Mouse (Mus musculus): Measurements from ENCODE around the gene Slc12a4. TPM values are rescaled to one million over a fixed set of nuclear protein-coding genes. Genes with fewer than 3 reads are reported as not detected.
A peak's percentile ranks its signal among the peaks of the same experiment; 100 is the strongest.

The Slc12a4 gene
- polyA plus RNA-seq, 1 experiment, result 57.1 TPM

DNA sequence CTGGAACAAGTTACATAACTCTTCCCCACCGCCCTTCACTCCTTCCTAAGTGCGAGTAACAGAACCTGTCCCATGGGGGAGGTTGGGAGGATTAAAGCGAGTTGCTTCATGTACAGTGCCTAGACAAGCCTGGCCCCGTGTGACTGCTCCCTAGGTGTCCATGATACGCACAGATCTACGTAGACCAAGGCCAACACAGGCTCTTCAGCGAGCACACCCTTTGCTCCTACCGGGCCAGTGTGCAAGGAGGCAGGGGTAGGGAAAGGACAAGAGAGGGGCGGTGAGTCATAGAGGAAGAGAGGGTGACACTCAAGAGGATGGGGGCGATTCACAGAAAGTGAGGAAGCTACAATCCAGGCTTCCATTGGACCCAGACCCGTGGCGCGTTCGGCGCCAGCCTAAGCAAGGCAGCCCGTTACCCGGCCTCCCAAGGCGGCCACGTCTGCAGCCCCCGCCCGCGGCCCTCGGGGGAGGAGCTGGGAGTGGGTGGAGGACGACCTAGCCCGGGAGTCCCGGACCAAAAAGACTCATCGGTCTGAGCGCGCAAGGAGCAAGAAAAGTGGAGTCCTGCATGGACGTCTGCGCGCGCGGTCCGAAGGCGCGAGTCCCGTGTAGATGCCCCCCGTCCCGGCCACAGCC, 512 bp downstream of the Slc12a4 start:
- H3K36me3 ChIP-seq (ENCODE audit: control insufficient read depth, insufficient read depth, low read length, poor library complexity, severe bottlenecking), result no peaks in the 10 kb centered on the region
- H3K4me3 ChIP-seq (ENCODE audit: low read depth, low read length), result peak overlapping the region; percentile 73
- no peaks in the 10 kb centered on the region for H3K27me3 ChIP-seq (ENCODE audit: control insufficient read depth, insufficient read depth, low read length, poor library complexity, severe bottlenecking)
- no peaks in the 10 kb centered on the region for H3K9me3 ChIP-seq (replicated peaks; ENCODE audit: control insufficient read depth, insufficient read depth, low read length, poor library complexity, severe bottlenecking)
- H3K4me1 ChIP-seq (ENCODE audit: control insufficient read depth, insufficient read depth, low read length), result peaks cover 10% of the 10 kb centered on the region
- peak overlapping the region; percentile 24; the same call in 1 of the 2 replicates for H3K27ac ChIP-seq (ENCODE audit: insufficient read depth, low read length)
- H3K9ac ChIP-seq (ENCODE audit: low read depth, poor library complexity, severe bottlenecking), result peak overlapping the region; percentile 89
- no peak for TF ChIP-seq EP300 (IDR thresholded peaks at IDR 0.05; ENCODE audit: insufficient read depth, low read depth, low read length)
- TF ChIP-seq CTCF (IDR thresholded peaks at IDR 0.05; ENCODE audit: low read depth, low read length), result no peak
- TF ChIP-seq POLR2A (IDR thresholded peaks at IDR 0.05; ENCODE audit: insufficient read depth, low read length), result no peak

DNA sequence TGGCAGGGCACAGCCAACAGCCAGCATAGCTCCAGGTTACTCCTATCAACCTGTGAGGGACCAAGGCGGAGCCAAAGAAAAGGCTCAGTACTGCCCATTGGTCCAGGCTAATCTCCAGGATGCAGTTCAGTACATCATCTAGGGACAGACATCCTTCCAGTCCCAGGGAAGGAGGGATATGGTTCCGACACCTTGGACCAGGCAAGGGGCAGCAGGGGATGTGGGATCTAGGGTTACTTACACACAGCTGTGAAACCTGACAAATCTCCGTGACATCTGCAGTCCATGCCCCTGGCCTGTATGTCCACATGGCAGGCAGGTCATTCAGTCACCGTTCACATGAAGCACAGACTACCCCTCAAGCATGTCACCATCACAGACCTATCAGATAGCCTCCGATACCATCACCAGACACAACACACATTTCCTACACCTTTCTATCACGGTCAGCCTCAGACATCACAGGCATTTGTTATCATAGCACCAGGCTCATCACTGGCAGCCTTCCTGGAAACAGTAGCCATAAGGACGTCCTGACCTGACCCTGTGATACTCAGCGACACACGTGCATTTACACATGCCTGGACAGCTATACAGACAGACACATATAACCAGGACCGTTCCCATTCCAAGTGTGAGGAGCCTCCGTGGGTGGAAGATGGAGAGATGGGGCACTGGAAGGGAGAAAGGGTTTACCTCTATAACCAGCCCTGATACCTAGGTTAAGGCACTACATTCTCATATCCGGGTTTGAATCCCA, 1.2 kb downstream of the Slc12a4 start:
- Histone ChIP-seq H3K9me3 (replicated peaks; ENCODE audit: control insufficient read depth, insufficient read depth, low read length, poor library complexity, severe bottlenecking) (no peaks in the 10 kb centered on the region), H3K27me3 (ENCODE audit: control insufficient read depth, insufficient read depth, low read length, poor library complexity, severe bottlenecking) (no peaks in the 10 kb centered on the region), H3K9ac (ENCODE audit: low read depth, poor library complexity, severe bottlenecking) (peak overlapping the region; percentile 89), H3K4me3 (ENCODE audit: low read depth, low read length) (peak overlapping the region; percentile 73), H3K36me3 (ENCODE audit: control insufficient read depth, insufficient read depth, low read length, poor library complexity, severe bottlenecking) (no peaks in the 10 kb centered on the region; the same call in 1 of the 2 replicates), H3K27ac (ENCODE audit: insufficient read depth, low read length) (no peak overlapping the region), H3K4me1 (ENCODE audit: control insufficient read depth, insufficient read depth, low read length) (peaks cover 10% of the 10 kb centered on the region)
- no peak for TF ChIP-seq CTCF (IDR thresholded peaks at IDR 0.05; ENCODE audit: low read depth, low read length)
- no peak for TF ChIP-seq POLR2A (IDR thresholded peaks at IDR 0.05; ENCODE audit: insufficient read depth, low read length)
- no peak for TF ChIP-seq EP300 (IDR thresholded peaks at IDR 0.05; ENCODE audit: insufficient read depth, low read depth, low read length)

DNA sequence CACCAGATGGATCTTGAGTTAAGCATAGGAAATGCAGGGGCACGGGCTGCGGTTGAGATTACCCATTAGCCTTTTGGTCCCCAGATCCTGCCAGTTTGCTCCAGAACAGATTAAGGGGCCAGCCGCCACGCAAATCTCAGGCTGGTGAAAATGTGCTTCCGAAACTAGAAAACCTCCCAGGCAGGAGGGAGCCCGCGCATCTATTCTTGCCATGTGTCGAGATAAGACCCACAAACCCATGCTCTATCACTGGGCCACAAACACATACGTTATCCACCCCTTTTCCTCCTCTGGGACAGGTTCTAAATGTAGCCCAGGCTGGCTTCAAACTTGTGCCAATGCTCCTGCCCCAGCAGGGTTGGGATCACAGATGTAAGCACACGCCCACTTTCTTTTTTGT, 4.4 kb downstream of the Slc12a4 start:
- Histone ChIP-seq H3K9me3 (replicated peaks; ENCODE audit: control insufficient read depth, insufficient read depth, low read length, poor library complexity, severe bottlenecking) (no peaks in the 10 kb centered on the region), H3K27ac (ENCODE audit: insufficient read depth, low read length) (0 out of 2 replicates have a peak overlapping the region, but pooled peaks have one; percentile 1), H3K9ac (ENCODE audit: low read depth, poor library complexity, severe bottlenecking) (peak overlapping the region; percentile 17; the same call in 1 of the 2 replicates), H3K4me3 (ENCODE audit: low read depth, low read length) (peak overlapping the region; percentile 54), H3K4me1 (ENCODE audit: control insufficient read depth, insufficient read depth, low read length) (peaks cover 10% of the 10 kb centered on the region), H3K36me3 (ENCODE audit: control insufficient read depth, insufficient read depth, low read length, poor library complexity, severe bottlenecking) (peaks cover 17% of the 10 kb centered on the region), H3K27me3 (ENCODE audit: control insufficient read depth, insufficient read depth, low read length, poor library complexity, severe bottlenecking) (no peaks in the 10 kb centered on the region)
- TF ChIP-seq EP300 (IDR thresholded peaks at IDR 0.05; ENCODE audit: insufficient read depth, low read depth, low read length), result no peak
- no peak for TF ChIP-seq POLR2A (IDR thresholded peaks at IDR 0.05; ENCODE audit: insufficient read depth, low read length)
- TF ChIP-seq CTCF (IDR thresholded peaks at IDR 0.05; ENCODE audit: low read depth, low read length), result no peak

DNA sequence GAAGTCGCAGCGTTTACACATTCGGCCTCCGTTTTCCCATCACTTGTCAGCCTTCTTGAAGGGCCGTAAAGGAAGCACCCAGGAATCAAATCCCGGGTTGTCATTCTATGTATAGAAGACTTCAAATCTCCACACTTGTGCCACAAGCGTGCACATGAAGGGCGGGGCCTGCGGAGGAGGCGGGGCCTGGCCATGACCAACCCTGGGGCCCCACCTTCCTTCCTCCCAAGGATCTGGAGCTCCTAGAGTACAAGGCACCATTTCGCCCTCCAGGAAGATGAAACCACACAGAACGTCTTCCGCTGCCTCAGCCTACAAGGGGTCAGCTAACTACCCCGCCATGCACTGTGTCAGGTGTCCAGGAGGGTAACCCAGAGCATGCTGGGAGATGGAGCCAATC, 4.8 kb downstream of the Slc12a4 start:
- Histone ChIP-seq H3K4me1 (ENCODE audit: control insufficient read depth, insufficient read depth, low read length) (peaks cover 10% of the 10 kb centered on the region), H3K9ac (ENCODE audit: low read depth, poor library complexity, severe bottlenecking) (peak overlapping the region; percentile 17; the same call in 1 of the 2 replicates), H3K36me3 (ENCODE audit: control insufficient read depth, insufficient read depth, low read length, poor library complexity, severe bottlenecking) (peaks cover 20% of the 10 kb centered on the region), H3K4me3 (ENCODE audit: low read depth, low read length) (peak overlapping the region; percentile 54), H3K27me3 (ENCODE audit: control insufficient read depth, insufficient read depth, low read length, poor library complexity, severe bottlenecking) (no peaks in the 10 kb centered on the region), H3K27ac (ENCODE audit: insufficient read depth, low read length) (no peak overlapping the region), H3K9me3 (replicated peaks; ENCODE audit: control insufficient read depth, insufficient read depth, low read length, poor library complexity, severe bottlenecking) (no peaks in the 10 kb centered on the region)
- no peak for TF ChIP-seq POLR2A (IDR thresholded peaks at IDR 0.05; ENCODE audit: insufficient read depth, low read length)
- no peak for TF ChIP-seq CTCF (IDR thresholded peaks at IDR 0.05; ENCODE audit: low read depth, low read length)
- no peak for TF ChIP-seq EP300 (IDR thresholded peaks at IDR 0.05; ENCODE audit: insufficient read depth, low read depth, low read length)

DNA sequence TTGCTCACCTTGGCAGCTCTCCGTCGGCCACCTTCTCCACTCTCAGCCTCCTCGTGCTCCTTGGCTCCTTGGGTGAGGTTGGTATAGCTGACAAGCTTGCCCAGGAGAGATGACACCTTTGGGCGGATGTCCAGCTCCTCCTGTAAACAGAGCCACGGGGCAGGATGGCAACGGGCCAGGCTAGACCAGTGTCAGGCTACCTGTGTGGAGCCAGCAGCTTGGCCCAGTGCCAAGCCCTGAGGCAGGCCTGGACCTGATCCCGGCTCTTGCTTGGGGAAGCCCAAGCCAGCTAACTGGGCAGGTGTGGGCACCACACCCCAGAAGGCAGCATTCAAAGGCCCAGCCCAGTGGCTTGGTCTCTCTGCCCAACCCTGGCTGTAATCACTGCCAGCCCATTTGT, 6.5 kb downstream of the Slc12a4 start:
- no peak for TF ChIP-seq CTCF (IDR thresholded peaks at IDR 0.05; ENCODE audit: low read depth, low read length)
- TF ChIP-seq POLR2A (IDR thresholded peaks at IDR 0.05; ENCODE audit: insufficient read depth, low read length), result no peak
- TF ChIP-seq EP300 (IDR thresholded peaks at IDR 0.05; ENCODE audit: insufficient read depth, low read depth, low read length), result no peak
- H3K9me3 ChIP-seq (replicated peaks; ENCODE audit: control insufficient read depth, insufficient read depth, low read length, poor library complexity, severe bottlenecking), result no peaks in the 10 kb centered on the region
- H3K36me3 ChIP-seq (ENCODE audit: control insufficient read depth, insufficient read depth, low read length, poor library complexity, severe bottlenecking), result peaks cover 24% of the 10 kb centered on the region
- no peak overlapping the region for H3K4me3 ChIP-seq (ENCODE audit: low read depth, low read length)
- peaks cover 8% of the 10 kb centered on the region for H3K4me1 ChIP-seq (ENCODE audit: control insufficient read depth, insufficient read depth, low read length)
- no peak overlapping the region for H3K9ac ChIP-seq (ENCODE audit: low read depth, poor library complexity, severe bottlenecking)
- no peaks in the 10 kb centered on the region for H3K27me3 ChIP-seq (ENCODE audit: control insufficient read depth, insufficient read depth, low read length, poor library complexity, severe bottlenecking)
- H3K27ac ChIP-seq (ENCODE audit: insufficient read depth, low read length), result no peak overlapping the region

DNA sequence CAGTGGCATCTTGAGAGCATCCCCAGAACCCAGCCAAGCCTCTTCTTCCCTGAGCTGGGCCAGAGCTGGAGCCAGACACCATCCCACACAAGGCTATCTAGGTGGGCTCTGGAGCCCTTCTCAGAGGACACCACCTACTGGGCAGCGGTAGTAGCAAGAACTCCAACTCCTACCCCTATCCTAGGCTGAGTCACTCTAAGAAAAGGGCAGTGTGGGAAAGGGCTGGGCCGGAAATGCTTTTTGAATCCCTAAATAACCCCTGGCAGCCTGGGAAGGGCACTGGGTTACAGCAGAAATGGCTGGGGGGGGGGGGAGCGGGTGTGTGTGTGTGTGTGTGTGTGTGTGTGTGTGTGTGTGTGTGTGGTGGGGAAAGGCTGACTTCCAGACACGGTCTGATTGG, 8.1 kb downstream of the Slc12a4 start:
- peaks cover 7% of the 10 kb centered on the region for H3K4me1 ChIP-seq (ENCODE audit: control insufficient read depth, insufficient read depth, low read length)
- no peak overlapping the region for H3K4me3 ChIP-seq (ENCODE audit: low read depth, low read length)
- H3K9ac ChIP-seq (ENCODE audit: low read depth, poor library complexity, severe bottlenecking), result no peak overlapping the region
- H3K36me3 ChIP-seq (ENCODE audit: control insufficient read depth, insufficient read depth, low read length, poor library complexity, severe bottlenecking), result peaks cover 39% of the 10 kb centered on the region
- no peak overlapping the region for H3K27ac ChIP-seq (ENCODE audit: insufficient read depth, low read length)
- H3K27me3 ChIP-seq (ENCODE audit: control insufficient read depth, insufficient read depth, low read length, poor library complexity, severe bottlenecking), result no peaks in the 10 kb centered on the region
- TF ChIP-seq POLR2A (IDR thresholded peaks at IDR 0.05; ENCODE audit: insufficient read depth, low read length) (no peak), CTCF (IDR thresholded peaks at IDR 0.05; ENCODE audit: low read depth, low read length) (no peak), EP300 (IDR thresholded peaks at IDR 0.05; ENCODE audit: insufficient read depth, low read depth, low read length) (no peak)
- H3K9me3 ChIP-seq (replicated peaks; ENCODE audit: control insufficient read depth, insufficient read depth, low read length, poor library complexity, severe bottlenecking), result no peaks in the 10 kb centered on the region
